Mouse (Mus musculus): ENCODE results near the gene Cfap126.
"Not testable (repeated sequence)": the region's sequence is repeated elsewhere in the genome, so short reads cannot be mapped to it uniquely, and the experiment has no call there.

- TF ChIP-seq CTCF, POLR2A (IDR thresholded peaks at IDR 0.05; ENCODE audit: extremely low read depth, insufficient read depth, low read length): not testable (repeated sequence)
Measured at GRCm38 (mm10) chr1:171076176-171076575, 37.5 kb upstream of the Cfap126 start.
